ENCODE assay signal across 28 mouse cellular contexts in genomic region chr11:7184420-7184819, GRCm38 (mm10). TPM values are rescaled to one million over a fixed set of nuclear protein-coding genes. Genes with fewer than 3 reads are reported as not detected.
A peak's percentile ranks its signal among the peaks of the same experiment; 100 is the strongest.
DNase-seq lines count a peak whose midpoint lies in the region; ATAC-seq and TF ChIP-seq lines count a peak whose summit lies in the region.
"Had no signal": no experiment of that assay in that cellular context is flagged by ENCODE, and none has a peak within 500 bp of the region (broad histone marks: within the 10 kb centered on the region; RNA-seq: fewer than 3 reads in every experiment).

No protein-coding gene starts in this region.

- H3K27me3 ChIP-seq in cerebellum, adult 2 months (ENCODE audit: control insufficient read depth, insufficient read depth, low read length): no peaks in the 10 kb centered on the region
- no peaks in the 10 kb centered on the region for H3K27me3 ChIP-seq in limb, embryonic 15.5 days
- H3K27me3 ChIP-seq in limb, embryonic 10.5 days (ENCODE audit: low read depth, poor library complexity, severe bottlenecking): no peaks in the 10 kb centered on the region
- no peaks in the 10 kb centered on the region for H3K27me3 ChIP-seq in stomach, embryonic 14.5 days (ENCODE audit: control insufficient read depth, insufficient read depth, low read length)
- H3K27me3 ChIP-seq in stomach, postnatal 0 days (ENCODE audit: control insufficient read depth, insufficient read depth, low read length): no peaks in the 10 kb centered on the region
- H3K27me3 ChIP-seq: embryonic facial prominence, embryonic 12.5 days; forebrain, embryonic 15.5 days; Patski had no signal

- 0 out of 2 replicates have a peak, but pooled peaks have one; percentile 27 for ATAC-seq in limb, embryonic 15.5 days (ENCODE audit: insufficient number of reproducible peaks, low FRiP score, low TSS enrichment, low read depth)
- ATAC-seq in stomach, embryonic 14.5 days (ENCODE audit: insufficient number of reproducible peaks, insufficient read depth, low FRiP score, low read depth): peak; percentile 36; the same call in 1 of the 2 replicates
- ATAC-seq in stomach, postnatal 0 days (ENCODE audit: low FRiP score, low TSS enrichment): peak; percentile 77; the same call in 1 of the 2 replicates
- ATAC-seq: activated CD4-positive, CD25-positive, alpha-beta regulatory T cell, adult 4 months; CD4-positive, CD25-positive, alpha-beta regulatory T cell, adult 4 months; forebrain, embryonic 15.5 days; forebrain, postnatal 0 days; Patski had no signal

- no peak overlapping the region for H3K9ac ChIP-seq in limb, embryonic 15.5 days
- no peak overlapping the region for H3K9ac ChIP-seq in stomach, embryonic 14.5 days (replicated peaks; ENCODE audit: low read depth, low read length)
- H3K9ac ChIP-seq in stomach, postnatal 0 days (ENCODE audit: low read length): no peak overlapping the region
- H3K9ac ChIP-seq: embryonic facial prominence, embryonic 12.5 days; forebrain, embryonic 12.5 days; forebrain, embryonic 15.5 days; forebrain, postnatal 0 days had no signal

- no peak overlapping the region for H3K27ac ChIP-seq in cerebellum, adult 2 months (ENCODE audit: insufficient read depth, low read length)
- H3K27ac ChIP-seq in limb, embryonic 15.5 days: no peak overlapping the region
- no peak overlapping the region for H3K27ac ChIP-seq in limb, embryonic 10.5 days
- H3K27ac ChIP-seq in stomach, embryonic 14.5 days (ENCODE audit: low read length): no peak overlapping the region
- no peak overlapping the region for H3K27ac ChIP-seq in stomach, postnatal 0 days (replicated peaks)
- H3K27ac ChIP-seq: embryonic facial prominence, embryonic 10.5 days; embryonic facial prominence, embryonic 12.5 days; forebrain, embryonic 12.5 days; forebrain, embryonic 15.5 days had no signal

- TF ChIP-seq POLR2A in cerebellum, adult 2 months (IDR thresholded peaks at IDR 0.05; ENCODE audit: borderline replicate concordance, insufficient read depth, low read length): no peak

- WGBS in cerebellum, adult 2 months: 28% methylated on average over 1 of the region's 1 CpGs
- 57% methylated on average over 1 of the region's 1 CpGs for WGBS in limb, embryonic 15.5 days
- WGBS in limb, embryonic 10.5 days: 22% methylated on average over 1 of the region's 1 CpGs
- 0% methylated on average over 1 of the region's 1 CpGs for WGBS in stomach, embryonic 14.5 days
- 41% methylated on average over 1 of the region's 1 CpGs for WGBS in stomach, postnatal 0 days

- H3K4me2 ChIP-seq in limb, embryonic 15.5 days: no peak overlapping the region
- H3K4me2 ChIP-seq in stomach, embryonic 14.5 days (replicated peaks; ENCODE audit: low read depth, low read length): no peak overlapping the region
- no peak overlapping the region for H3K4me2 ChIP-seq in stomach, postnatal 0 days (replicated peaks; ENCODE audit: low read depth)
- H3K4me2 ChIP-seq: embryonic facial prominence, embryonic 12.5 days; forebrain, embryonic 12.5 days; forebrain, embryonic 15.5 days had no signal

- peak; percentile 4 for DNase-seq in cerebellum, adult 9-10 months
- DNase-seq in cerebellum, adult 2 months: no peak
- DNase-seq in limb, embryonic 10.5 days (ENCODE audit: low spot score): no peak
- peak; percentile 30 for DNase-seq in stomach, postnatal 0 days (ENCODE audit: low spot score)
- DNase-seq in heart, postnatal 14 days: no peak
- DNase-seq: adrenal gland, adult 8-10 months; adrenal gland, postnatal 14 days; adrenal gland, postnatal 36 days; B cell, adult 2 months; cerebellum, adult 11-12 months; cerebellum, adult 8-10 months; cerebellum, postnatal 10 days; cerebellum, postnatal 25 days; forebrain, postnatal 0 days had no signal

- peaks cover 10% of the 10 kb centered on the region for H3K4me1 ChIP-seq in cerebellum, adult 2 months (ENCODE audit: control insufficient read depth, insufficient read depth, low read length)
- H3K4me1 ChIP-seq in limb, embryonic 15.5 days: no peaks in the 10 kb centered on the region
- H3K4me1 ChIP-seq in limb, embryonic 10.5 days: peaks cover 11% of the 10 kb centered on the region
- H3K4me1 ChIP-seq in stomach, embryonic 14.5 days (ENCODE audit: control insufficient read depth, insufficient read depth, low read length): no peaks in the 10 kb centered on the region
- H3K4me1 ChIP-seq in stomach, postnatal 0 days (replicated peaks; ENCODE audit: control insufficient read depth, insufficient read depth): no peaks in the 10 kb centered on the region
- H3K4me1 ChIP-seq: embryonic facial prominence, embryonic 12.5 days had no signal

- no peaks in the 10 kb centered on the region for H3K36me3 ChIP-seq in limb, embryonic 15.5 days
- no peaks in the 10 kb centered on the region for H3K36me3 ChIP-seq in limb, embryonic 10.5 days
- no peaks in the 10 kb centered on the region for H3K36me3 ChIP-seq in stomach, embryonic 14.5 days (ENCODE audit: control insufficient read depth, insufficient read depth, low read length)
- no peaks in the 10 kb centered on the region for H3K36me3 ChIP-seq in stomach, postnatal 0 days (ENCODE audit: control insufficient read depth, insufficient read depth, low read length)
- H3K36me3 ChIP-seq: embryonic facial prominence, embryonic 10.5 days; embryonic facial prominence, embryonic 12.5 days; forebrain, embryonic 12.5 days; forebrain, embryonic 15.5 days; G1E had no signal

- intact Hi-C loops in heart, postnatal 14 days (cut with DNase I): no loop called here

- H3K9me3 ChIP-seq in limb, embryonic 15.5 days: no peaks in the 10 kb centered on the region
- no peaks in the 10 kb centered on the region for H3K9me3 ChIP-seq in limb, embryonic 10.5 days (replicated peaks)
- H3K9me3 ChIP-seq in stomach, embryonic 14.5 days (ENCODE audit: control insufficient read depth, low read depth, low read length): no peaks in the 10 kb centered on the region
- no peaks in the 10 kb centered on the region for H3K9me3 ChIP-seq in stomach, postnatal 0 days (ENCODE audit: control insufficient read depth, low read length)
- H3K9me3 ChIP-seq: embryonic facial prominence, embryonic 10.5 days; embryonic facial prominence, embryonic 12.5 days; forebrain, embryonic 12.5 days; forebrain, embryonic 15.5 days had no signal

- no peak for TF ChIP-seq EP300 in stomach, postnatal 0 days (optimal IDR thresholded peaks at IDR 0.05)

- TF ChIP-seq CTCF in cerebellum, adult 2 months (IDR thresholded peaks at IDR 0.05; ENCODE audit: borderline replicate concordance, insufficient read depth, low read depth, low read length): no peak
- TF ChIP-seq CTCF in stomach, postnatal 0 days (IDR thresholded peaks at IDR 0.05; ENCODE audit: low read depth): no peak

- H3K4me3 ChIP-seq in cerebellum, adult 2 months (replicated peaks; ENCODE audit: insufficient read depth, low read depth, low read length): no peak overlapping the region
- no peak overlapping the region for H3K4me3 ChIP-seq in limb, embryonic 15.5 days
- H3K4me3 ChIP-seq in limb, embryonic 10.5 days: no peak overlapping the region
- H3K4me3 ChIP-seq in stomach, embryonic 14.5 days (ENCODE audit: low read depth, low read length): no peak overlapping the region
- H3K4me3 ChIP-seq in stomach, postnatal 0 days (ENCODE audit: low read depth, low read length): no peak overlapping the region
- H3K4me3 ChIP-seq: embryonic facial prominence, embryonic 10.5 days; embryonic facial prominence, embryonic 12.5 days; forebrain, embryonic 12.5 days; forebrain, embryonic 15.5 days had no signal

RNA-seq across cellular contexts. Expression of gene Gm11985, which starts 3.9 kb away (rescaled TPM):
- polyA plus RNA-seq in cerebellum, adult 2 months (2012; rRNA removed): not detected in 2 replicates
- not detected in 2 replicates for polyA plus RNA-seq in limb, embryonic 15.5 days (2015; fragmentation: Nextera tagmentation; extraction: Ambion mirVana)
- polyA plus RNA-seq in limb, embryonic 10.5 days (2016; fragmentation: Nextera tagmentation; extraction: Ambion mirVana): not detected in 2 replicates
- polyA plus RNA-seq in stomach, embryonic 14.5 days (2014; fragmentation: Nextera tagmentation; extraction: Ambion mirVana): 0.25 TPM in 1 of 2 replicates, not detected in the other
- polyA plus RNA-seq in stomach, postnatal 0 days (2015; fragmentation: Nextera tagmentation; extraction: Ambion mirVana): not detected in 2 replicates
- total RNA-seq in heart, postnatal 14 days (2021): not detected
- total RNA-seq: adrenal gland, adult 18-20 months; adrenal gland, adult 8-10 months; adrenal gland, postnatal 14 days; adrenal gland, postnatal 36 days; CH12.LX; forebrain, postnatal 0 days had no signal
- polyA plus RNA-seq: activated CD4-positive, CD25-positive, alpha-beta regulatory T cell, adult 4 months; CD4-positive, CD25-positive, alpha-beta regulatory T cell, adult 4 months; cortical plate, adult 2 months; embryonic facial prominence, embryonic 12.5 days; embryonic facial prominence, embryonic 14.5 days; forebrain, embryonic 12.5 days; forebrain, embryonic 15.5 days; forebrain, postnatal 0 days; G1E; Patski had no signal

RNA-seq across cellular contexts. Expression of gene Igfbp1, which starts 13.2 kb away (rescaled TPM):
- 1.1 and 1.3 TPM in 2 replicates for polyA plus RNA-seq in cerebellum, adult 2 months (2012; rRNA removed)
- 0.71 and 0.81 TPM in 2 replicates for polyA plus RNA-seq in limb, embryonic 15.5 days (2015; fragmentation: Nextera tagmentation; extraction: Ambion mirVana)
- 0.21 TPM in 1 of 2 replicates, not detected in the other for polyA plus RNA-seq in limb, embryonic 10.5 days (2016; fragmentation: Nextera tagmentation; extraction: Ambion mirVana)
- polyA plus RNA-seq in stomach, embryonic 14.5 days (2014; fragmentation: Nextera tagmentation; extraction: Ambion mirVana): 1.5 and 1.7 TPM in 2 replicates
- polyA plus RNA-seq in stomach, postnatal 0 days (2015; fragmentation: Nextera tagmentation; extraction: Ambion mirVana): 2.3 and 4.5 TPM in 2 replicates
- not detected for total RNA-seq in heart, postnatal 14 days (2021)
- total RNA-seq: adrenal gland, adult 18-20 months; adrenal gland, adult 8-10 months; CH12.LX; forebrain, postnatal 0 days had no signal
- polyA plus RNA-seq: activated CD4-positive, CD25-positive, alpha-beta regulatory T cell, adult 4 months; CD4-positive, CD25-positive, alpha-beta regulatory T cell, adult 4 months; forebrain, embryonic 12.5 days; forebrain, postnatal 0 days; G1E had no signal

RNA-seq across cellular contexts. Expression of gene Igfbp3, which starts 29.3 kb away (rescaled TPM):
- 11.0 and 15.1 TPM in 2 replicates for polyA plus RNA-seq in cerebellum, adult 2 months (2012; rRNA removed)
- 137 and 148 TPM in 2 replicates for polyA plus RNA-seq in limb, embryonic 15.5 days (2015; fragmentation: Nextera tagmentation; extraction: Ambion mirVana)
- polyA plus RNA-seq in limb, embryonic 10.5 days (2016; fragmentation: Nextera tagmentation; extraction: Ambion mirVana): 37.3 and 51.1 TPM in 2 replicates
- 49.9 and 62.0 TPM in 2 replicates for polyA plus RNA-seq in stomach, embryonic 14.5 days (2014; fragmentation: Nextera tagmentation; extraction: Ambion mirVana)
- polyA plus RNA-seq in stomach, postnatal 0 days (2015; fragmentation: Nextera tagmentation; extraction: Ambion mirVana): 46.0 and 50.6 TPM in 2 replicates
- total RNA-seq in heart, postnatal 14 days (2021): 10 to 100 TPM; 34.1 to 43.8 TPM
- total RNA-seq: CH12.LX had no signal
- polyA plus RNA-seq: activated CD4-positive, CD25-positive, alpha-beta regulatory T cell, adult 4 months; CD4-positive, CD25-positive, alpha-beta regulatory T cell, adult 4 months; G1E had no signal

Comparison
In these comparisons a context has a peak if more than half of its experiments do, and no peak if none do; other contexts are left out.
1. DNase-seq: peak in cerebellum, adult 9-10 months (single experiment) and stomach, postnatal 0 days (single experiment); none in cerebellum, adult 2 months (0 of 2), limb, embryonic 10.5 days (single experiment) and heart, postnatal 14 days (0 of 2).
2. ATAC-seq: peak in every context shown above with its lines; median percentile 77 in stomach, postnatal 0 days; 36 in stomach, embryonic 14.5 days; 27 in limb, embryonic 15.5 days.